9 mouse cellular contexts compared by ENCODE assay signal in genomic region chr11:5542482-5543185, GRCm38 (mm10). TPM values are rescaled to one million over a fixed set of nuclear protein-coding genes. Genes with fewer than 3 reads are reported as not detected.
DNase-seq lines count a peak whose midpoint lies in the region; ATAC-seq and TF ChIP-seq lines count a peak whose summit lies in the region.
"Had no signal": no experiment of that assay in that cellular context is flagged by ENCODE, and none has a peak within 500 bp of the region (broad histone marks: within the 10 kb centered on the region; RNA-seq: fewer than 3 reads in every experiment).

No protein-coding gene starts in this region.

- no peaks in the 10 kb centered on the region for H3K27me3 ChIP-seq in neural tube, embryonic 11.5 days (ENCODE audit: control insufficient read depth, insufficient read depth, low read length)
- no peaks in the 10 kb centered on the region for H3K27me3 ChIP-seq in limb, embryonic 14.5 days (ENCODE audit: control insufficient read depth, insufficient read depth, low read length)
- H3K27me3 ChIP-seq in stomach, embryonic 15.5 days (replicated peaks), result no peaks in the 10 kb centered on the region

- no peak for TF ChIP-seq POLR2A in limb, embryonic 14.5 days (IDR thresholded peaks at IDR 0.05; ENCODE audit: borderline replicate concordance, extremely low read depth, insufficient read depth, insufficient read length)

- no peaks in the 10 kb centered on the region for H3K9me3 ChIP-seq in neural tube, embryonic 11.5 days (ENCODE audit: control insufficient read depth, low read length)
- H3K9me3 ChIP-seq in limb, embryonic 14.5 days (ENCODE audit: control insufficient read depth, low read length), result no peaks in the 10 kb centered on the region
- no peaks in the 10 kb centered on the region for H3K9me3 ChIP-seq in stomach, embryonic 15.5 days

- no peak for ATAC-seq in CD4-positive, CD25-positive, alpha-beta regulatory T cell, adult 4 months
- peak; percentile 29; the same call in 1 of the 2 replicates for ATAC-seq in neural tube, embryonic 11.5 days (ENCODE audit: insufficient read depth, low FRiP score, low TSS enrichment)
- no peak for ATAC-seq in limb, embryonic 14.5 days (ENCODE audit: low FRiP score, low read depth)
- no peak for ATAC-seq in stomach, embryonic 15.5 days (ENCODE audit: insufficient read depth, low FRiP score, low read depth)

- peak; percentile 26 for DNase-seq in CD4-positive, CD25-positive, alpha-beta regulatory T cell, adult 2 months (ENCODE audit: low read depth, low spot score)
- DNase-seq in neural tube, embryonic 11.5 days (ENCODE audit: low spot score), result no peak
- no peak for DNase-seq in neural tube, embryonic 10.5 days (ENCODE audit: extremely low spot score, low spot score)
- DNase-seq in limb, embryonic 14.5 days (ENCODE audit: low spot score), result no peak
- DNase-seq in embryo, embryonic 9.5 days (ENCODE audit: extremely low spot score), result no peak
- DNase-seq in urinary bladder, postnatal 14 days (ENCODE audit: low spot score), result no peak

- peak overlapping the region; percentile 65 for H3K4me2 ChIP-seq in neural tube, embryonic 11.5 days (ENCODE audit: low read depth)
- peak overlapping the region; percentile 75 for H3K4me2 ChIP-seq in limb, embryonic 14.5 days (replicated peaks; ENCODE audit: low read depth, low read length, severe bottlenecking)
- H3K4me2 ChIP-seq in stomach, embryonic 15.5 days, result peak overlapping the region; percentile 69

- H3K36me3 ChIP-seq in neural tube, embryonic 11.5 days (ENCODE audit: control insufficient read depth, insufficient read depth, low read length), result no peaks in the 10 kb centered on the region
- H3K36me3 ChIP-seq in limb, embryonic 14.5 days (ENCODE audit: control insufficient read depth, insufficient read depth, low read length), result peaks cover 18% of the 10 kb centered on the region
- no peaks in the 10 kb centered on the region for H3K36me3 ChIP-seq in stomach, embryonic 15.5 days

- WGBS in neural tube, embryonic 11.5 days, result 58% methylated on average over 5 of the region's 5 CpGs
- 52% methylated on average over 5 of the region's 5 CpGs for WGBS in limb, embryonic 14.5 days
- 44% methylated on average over 5 of the region's 5 CpGs for WGBS in stomach, embryonic 15.5 days

- no peak overlapping the region for H3K27ac ChIP-seq in neural tube, embryonic 11.5 days (ENCODE audit: low read depth, low read length)
- no peak overlapping the region for H3K27ac ChIP-seq in limb, embryonic 14.5 days (replicated peaks; ENCODE audit: low read depth, low read length)
- no peak overlapping the region for H3K27ac ChIP-seq in stomach, embryonic 15.5 days

- H3K4me3 ChIP-seq in neural tube, embryonic 11.5 days (ENCODE audit: low read depth, low read length), result peak overlapping the region; percentile 87
- H3K4me3 ChIP-seq in limb, embryonic 14.5 days (replicated peaks; ENCODE audit: low read length), result peak overlapping the region; percentile 92
- H3K4me3 ChIP-seq in stomach, embryonic 15.5 days (replicated peaks), result peak overlapping the region; percentile 84

- no peak overlapping the region; the same call in 1 of the 2 replicates for H3K9ac ChIP-seq in neural tube, embryonic 11.5 days (ENCODE audit: low read length)
- peak overlapping the region; percentile 89; the same call in 1 of the 2 replicates for H3K9ac ChIP-seq in limb, embryonic 14.5 days (ENCODE audit: low read depth, low read length, severe bottlenecking)
- no peak overlapping the region for H3K9ac ChIP-seq in stomach, embryonic 15.5 days

- H3K4me1 ChIP-seq in neural tube, embryonic 11.5 days (ENCODE audit: control insufficient read depth, insufficient read depth, low read length), result peaks cover 11% of the 10 kb centered on the region
- H3K4me1 ChIP-seq in limb, embryonic 14.5 days (ENCODE audit: control insufficient read depth, insufficient read depth, low read length), result peaks cover 10% of the 10 kb centered on the region
- H3K4me1 ChIP-seq in stomach, embryonic 15.5 days, result peaks cover 9% of the 10 kb centered on the region

RNA-seq across cellular contexts. Expression of gene Ccdc117, which starts 0.6 kb away (rescaled TPM):
- polyA plus RNA-seq in CD4-positive, CD25-positive, alpha-beta regulatory T cell, adult 4 months (2017; shearing (Covaris generic)), result 1 to 10 TPM; 2.9 to 5.2 TPM
- polyA plus RNA-seq in neural tube, embryonic 11.5 days (2014; fragmentation: Nextera tagmentation; extraction: Ambion mirVana), result 26.4 and 28.2 TPM in 2 replicates
- polyA plus RNA-seq in limb, embryonic 14.5 days (2012; rRNA removed), result 18.9 and 19.6 TPM in 2 replicates
- 20.9 and 21.8 TPM in 2 replicates for polyA plus RNA-seq in limb, embryonic 14.5 days (2014; fragmentation: Nextera tagmentation; extraction: Ambion mirVana)
- polyA plus RNA-seq in stomach, embryonic 15.5 days (2015; fragmentation: Nextera tagmentation; extraction: Ambion mirVana), result 17.1 and 18.8 TPM in 2 replicates

RNA-seq across cellular contexts. Expression of gene Xbp1, which starts 22.2 kb away (rescaled TPM):
- 10 to 100 TPM; 38.9 to 44.7 TPM for polyA plus RNA-seq in CD4-positive, CD25-positive, alpha-beta regulatory T cell, adult 4 months (2017; shearing (Covaris generic))
- 150 and 165 TPM in 2 replicates for polyA plus RNA-seq in neural tube, embryonic 11.5 days (2014; fragmentation: Nextera tagmentation; extraction: Ambion mirVana)
- polyA plus RNA-seq in limb, embryonic 14.5 days (2012; rRNA removed), result 97.3 and 105 TPM in 2 replicates
- polyA plus RNA-seq in limb, embryonic 14.5 days (2014; fragmentation: Nextera tagmentation; extraction: Ambion mirVana), result 182 and 200 TPM in 2 replicates
- 289 and 305 TPM in 2 replicates for polyA plus RNA-seq in stomach, embryonic 15.5 days (2015; fragmentation: Nextera tagmentation; extraction: Ambion mirVana)

RNA-seq across cellular contexts. Expression of gene Ankrd36, which starts 26.9 kb away (rescaled TPM):
- polyA plus RNA-seq in CD4-positive, CD25-positive, alpha-beta regulatory T cell, adult 4 months (2017; shearing (Covaris generic)), result not detected
- not detected in 2 replicates for polyA plus RNA-seq in neural tube, embryonic 11.5 days (2014; fragmentation: Nextera tagmentation; extraction: Ambion mirVana)
- polyA plus RNA-seq in limb, embryonic 14.5 days (2012; rRNA removed), result 0.03 TPM in 1 of 2 replicates, not detected in the other
- not detected in 2 replicates for polyA plus RNA-seq in limb, embryonic 14.5 days (2014; fragmentation: Nextera tagmentation; extraction: Ambion mirVana)
- 0.40 TPM in 1 of 2 replicates, not detected in the other for polyA plus RNA-seq in stomach, embryonic 15.5 days (2015; fragmentation: Nextera tagmentation; extraction: Ambion mirVana)
- polyA plus RNA-seq: small intestine, adult 2 months had no signal
